Mouse (Mus musculus): ENCODE data around the gene P2rx3. TPM values are rescaled to one million over a fixed set of nuclear protein-coding genes. Genes with fewer than 3 reads are reported as not detected.

Gene P2rx3
- total and polyA plus RNA-seq, 3 experiments = 2.2 to 7.1 (median 3.7) TPM

DNA sequence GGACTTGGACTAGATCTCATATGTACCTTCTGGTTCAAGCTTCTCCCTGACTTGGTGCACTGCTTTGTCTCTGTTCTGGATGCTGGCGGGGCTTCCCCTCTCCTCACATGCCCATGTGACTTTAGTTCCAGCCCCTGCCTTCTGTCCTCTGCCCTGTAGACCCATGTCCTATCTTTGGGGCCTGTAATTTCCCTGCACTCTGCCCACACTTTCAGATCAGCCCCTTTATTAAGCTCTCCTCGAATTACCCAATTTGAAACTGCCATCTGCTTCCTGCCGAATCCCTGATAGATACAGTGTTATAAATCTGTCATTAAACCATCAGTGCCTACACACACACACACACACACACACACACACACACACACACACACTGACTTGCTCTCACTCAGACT lies 22.7 kb downstream of the P2rx3 start (continued):
- TF ChIP-seq MAFK (IDR thresholded peaks at IDR 0.05; ENCODE audit: insufficient replicate concordance, low read length) = no peak
- TF ChIP-seq MEF2A (IDR thresholded peaks at IDR 0.05; ENCODE audit: borderline replicate concordance, low read depth, low read length) = peak; percentile 67; the same call in 1 of the 2 replicates
- TF ChIP-seq MYC (IDR thresholded peaks at IDR 0.05; ENCODE audit: low read depth, low read length) = no peak
- peak; percentile 36; the same call in 1 of the 2 replicates for TF ChIP-seq IRF4 (IDR thresholded peaks at IDR 0.05; ENCODE audit: low read depth, low read length)
- no peak for TF ChIP-seq JUN (IDR thresholded peaks at IDR 0.05; ENCODE audit: insufficient read depth, low read depth, low read length)
- TF ChIP-seq RAD21 (IDR thresholded peaks at IDR 0.05; ENCODE audit: low read depth, low read length) = no peak

DNA sequence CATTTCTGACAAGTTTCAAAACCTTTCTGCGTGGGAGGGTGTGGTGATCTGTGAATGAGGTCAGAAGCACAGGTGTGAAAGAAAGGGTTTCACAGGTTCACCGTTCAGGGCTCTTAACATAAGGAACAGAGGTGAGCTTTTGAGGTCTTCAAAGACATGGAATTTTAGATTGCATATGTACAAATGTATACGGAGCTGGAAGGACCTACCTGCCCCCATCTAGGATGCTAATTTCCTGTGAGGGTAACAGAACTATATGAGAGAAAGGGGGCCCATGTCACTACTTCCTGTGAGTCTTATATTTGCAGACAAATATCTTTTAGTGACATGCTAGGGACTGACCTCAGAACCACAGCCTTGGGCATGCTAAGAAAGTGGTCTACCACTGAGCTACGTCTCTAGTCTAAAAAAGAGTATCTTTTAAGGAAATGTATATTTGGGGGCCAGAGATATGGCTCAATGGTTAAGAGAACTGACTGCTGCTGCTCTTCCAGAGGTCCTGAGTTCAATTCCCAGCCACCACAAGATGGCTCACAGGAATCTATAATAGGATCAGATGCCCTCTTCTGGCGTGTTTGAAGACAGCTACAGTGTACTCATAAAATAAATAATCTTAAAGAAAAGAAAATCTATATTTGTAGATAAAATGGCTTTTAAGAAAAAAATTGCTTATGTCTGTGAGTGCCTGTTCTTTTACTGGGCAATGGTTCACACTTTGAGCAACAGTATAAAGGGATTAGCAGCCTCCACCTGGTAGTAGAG lies 23.3 kb downstream of the P2rx3 start:
- in situ Hi-C loops (cut with MboI; ENCODE audit: low pct_ligation_motif_present, low pct_unique_long_range_greater_than_20kb, low sequenced_read_pairs) = no loop called here
- DNase-seq (ENCODE audit: extremely low read depth) = no peak
- H3K4me2 ChIP-seq (ENCODE audit: insufficient read depth, low read depth, poor library complexity, severe bottlenecking) = no peak overlapping the region

DNA sequence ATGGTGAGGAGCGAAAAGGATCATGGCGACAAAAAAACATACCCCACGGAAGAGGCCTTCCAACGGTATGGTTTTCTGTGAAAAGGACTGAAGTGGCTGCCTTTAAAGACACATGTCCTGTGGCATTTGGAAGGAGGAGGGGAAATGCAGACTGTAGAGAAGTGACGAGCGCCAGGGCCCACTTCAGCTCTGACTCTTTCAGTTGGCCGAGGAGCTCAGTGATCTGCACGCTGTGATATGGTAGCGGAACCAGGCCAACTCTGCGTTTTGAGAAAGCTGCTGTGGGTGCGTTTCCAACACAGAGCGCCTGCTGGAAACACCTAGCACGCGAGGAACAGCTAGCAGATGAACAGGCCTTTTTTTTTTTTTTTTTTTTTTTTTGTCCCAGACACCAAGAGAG lies 24.6 kb downstream of the P2rx3 start:
- Histone ChIP-seq H3K9ac (ENCODE audit: insufficient read depth, low read depth) (no peak overlapping the region), H3K4me1 (ENCODE audit: control insufficient read depth in 1 of 2, insufficient read depth in 2 of 2) (peaks cover 8 to 50% of the 10 kb centered on the region in 2 experiments), H3K36me3 (replicated peaks in 1 of 2; ENCODE audit: control insufficient read depth in 1 of 2, insufficient read depth in 1 of 2, low read length in 1 of 2) (peaks cover 0 to 2% of the 10 kb centered on the region in 2 experiments), H3K79me2 (replicated peaks; ENCODE audit: control insufficient read depth, extremely low read depth, insufficient read depth, poor library complexity, severe bottlenecking) (no peaks in the 10 kb centered on the region), H3K27ac (ENCODE audit: insufficient read depth, low read depth) (no peak overlapping the region), H3K27me3 (replicated peaks) (no peaks in the 10 kb centered on the region), H3K4me3 (replicated peaks in 1 of 3; ENCODE audit: low read depth in 2 of 3, low read length in 2 of 3, poor library complexity in 1 of 3) (no peak overlapping the region), H3K9me3 (replicated peaks; ENCODE audit: low read length) (no peaks in the 10 kb centered on the region), H3K4me2 (ENCODE audit: insufficient read depth, low read depth, poor library complexity, severe bottlenecking) (no peak overlapping the region)
- TF ChIP-seq NELFE (IDR thresholded peaks at IDR 0.05; ENCODE audit: low read depth, low read length) = no peak
- TF ChIP-seq UBTF (IDR thresholded peaks at IDR 0.05; ENCODE audit: low read depth, low read length) = no peak
- no peak for TF ChIP-seq USF1 (IDR thresholded peaks at IDR 0.05; ENCODE audit: low read depth, low read length)
- TF ChIP-seq JUND (conservative IDR thresholded peaks at IDR 0.05; ENCODE audit: low read depth, low read length) = no peak
- no peak for TF ChIP-seq CHD1 (IDR thresholded peaks at IDR 0.05; ENCODE audit: low read depth, low read length)
- TF ChIP-seq GABPA (IDR thresholded peaks at IDR 0.05; ENCODE audit: insufficient replicate concordance, low read depth, low read length) = no peak
- no peak for TF ChIP-seq USF2 (conservative IDR thresholded peaks at IDR 0.05; ENCODE audit: low read depth, low read length)
- no peak for DNase-seq (ENCODE audit: extremely low read depth)
- dilution Hi-C loops (cut with MboI; ENCODE audit: extremely low pct_ligation_motif_present, extremely low pct_unique_long_range_greater_than_20kb, low sequenced_read_pairs) = no loop called here
- in situ Hi-C loops (cut with MboI; ENCODE audit: low pct_ligation_motif_present, low pct_unique_long_range_greater_than_20kb, low sequenced_read_pairs) = no loop called here

More for the DNA sequence above, 23.3 kb downstream of the P2rx3 start:
- Histone ChIP-seq H3K79me2 (replicated peaks; ENCODE audit: control insufficient read depth, extremely low read depth, insufficient read depth, poor library complexity, severe bottlenecking) (no peaks in the 10 kb centered on the region), H3K27me3 (replicated peaks) (no peaks in the 10 kb centered on the region), H3K9ac (ENCODE audit: insufficient read depth, low read depth) (no peak overlapping the region; the same call in 1 of the 2 replicates), H3K4me1 (ENCODE audit: control insufficient read depth in 1 of 2, insufficient read depth in 2 of 2) (peaks cover 8 to 50% of the 10 kb centered on the region in 2 experiments), H3K4me3 (replicated peaks in 1 of 3; ENCODE audit: low read depth in 2 of 3, low read length in 2 of 3, poor library complexity in 1 of 3) (no peak overlapping the region), H3K9me3 (replicated peaks; ENCODE audit: low read length) (no peaks in the 10 kb centered on the region), H3K27ac (ENCODE audit: insufficient read depth, low read depth) (no peak overlapping the region), H3K36me3 (replicated peaks in 1 of 2; ENCODE audit: control insufficient read depth in 1 of 2, insufficient read depth in 1 of 2, low read length in 1 of 2) (peaks cover 0 to 2% of the 10 kb centered on the region in 2 experiments)
- TF ChIP-seq SMC3 (IDR thresholded peaks at IDR 0.05; ENCODE audit: low read depth, low read length) (peak; percentile 29), ETS1 (conservative IDR thresholded peaks at IDR 0.05; ENCODE audit: low read depth, low read length) (no peak), EP300 (IDR thresholded peaks at IDR 0.05; ENCODE audit: low read length) (peak; percentile 9; the same call in 1 of the 2 replicates), RCOR1 (conservative IDR thresholded peaks at IDR 0.05; ENCODE audit: low read depth, low read length) (no peak), KAT2A (IDR thresholded peaks at IDR 0.05; ENCODE audit: insufficient replicate concordance, low read length) (no peak), ZMIZ1 (IDR thresholded peaks at IDR 0.05; ENCODE audit: low read depth, low read length) (no peak), TBP (conservative IDR thresholded peaks at IDR 0.05; ENCODE audit: low read depth, low read length) (0 out of 2 replicates have a peak, but pooled peaks have one; percentile 53), MXI1 (IDR thresholded peaks at IDR 0.05; ENCODE audit: low read depth, low read length) (no peak), JUND (conservative IDR thresholded peaks at IDR 0.05; ENCODE audit: low read depth, low read length) (no peak), CTCF (conservative IDR thresholded peaks at IDR 0.05 in 1 of 2, IDR thresholded peaks at IDR 0.05 in 1 of 2; ENCODE audit: low read depth in 2 of 2, low read length in 2 of 2) (peak in 1 of 2 experiments; percentile 55; a peak in 2 of 4 replicates), POLR2AphosphoS2 (IDR thresholded peaks at IDR 0.05; ENCODE audit: low read depth, low read length) (no peak), ZKSCAN1 (IDR thresholded peaks at IDR 0.05; ENCODE audit: borderline replicate concordance, low read depth, low read length) (no peak), HCFC1 (IDR thresholded peaks at IDR 0.05; ENCODE audit: low read depth, low read length) (no peak), USF2 (conservative IDR thresholded peaks at IDR 0.05; ENCODE audit: low read depth, low read length) (no peak), POLR2A (IDR thresholded peaks at IDR 0.05; ENCODE audit: low read depth, low read length) (no peak)
- dilution Hi-C loops (cut with MboI; ENCODE audit: extremely low pct_ligation_motif_present, extremely low pct_unique_long_range_greater_than_20kb, low sequenced_read_pairs) = no loop called here
